Mouse (Mus musculus) testis, adult 2 months (tissue): ENCODE data around the gene Trpv6.

Source experiments
- CTCF ChIP-seq: fragments of 200-500 bp; IDR thresholded peaks from 2 replicates; pipeline ENCODE4 v1.5.1; 2012; ENCODE audit warnings: low read depth, mild to moderate bottlenecking, inconsistent platforms, low read length, moderate library complexity; ENCODE audit not compliant: control insufficient read depth, insufficient read depth, insufficient replicate concordance
- POLR2A ChIP-seq: fragments of 200-500 bp; IDR thresholded peaks from 2 replicates; pipeline ENCODE4 v1.6.1; 2012; ENCODE audit warnings: low read depth, mild to moderate bottlenecking, inconsistent platforms, low read length, moderate library complexity; ENCODE audit not compliant: control insufficient read depth

GRCm38 (mm10) chr6:41606214-41606613 is 30.0 kb downstream of the Trpv6 start:
- TF ChIP-seq CTCF (no peak), POLR2A (no peak)
